Mouse (Mus musculus) liver, embryonic 15.5 days (tissue): ENCODE data around the gene Duox1. TPM values are rescaled to one million over a fixed set of nuclear protein-coding genes. Genes with fewer than 3 reads are reported as not detected.
A peak's percentile ranks its signal among the peaks of the same experiment; 100 is the strongest.
"Not testable (repeated sequence)": the region's sequence is repeated elsewhere in the genome, so short reads cannot be mapped to it uniquely, and the experiment has no call there.

Experiments used
- ATAC-seq: fragments of 200-750 bp; cut with Nextera tagmentation; 2 replicates; pipeline ENCODE4 v1.8.0; 2017; ENCODE audit warnings: moderate number of reproducible peaks, mild to moderate bottlenecking, moderate library complexity; ENCODE audit not compliant: insufficient read depth
- H3K27ac ChIP-seq: fragments of 300-500 bp; sonication (generic); replicated peaks from 2 replicates; pipeline ENCODE4 v1.5.1; 2015; ENCODE audit warnings: mild to moderate bottlenecking, inconsistent platforms
- H3K27me3 ChIP-seq: fragments of 300-500 bp; sonication (generic); 2 replicates; pipeline ENCODE4 v1.6.1; 2015; ENCODE audit warnings: mild to moderate bottlenecking, inconsistent platforms
- H3K36me3 ChIP-seq: fragments of 300-500 bp; sonication (generic); replicated peaks from 2 replicates; pipeline ENCODE4 v1.6.1; 2015; ENCODE audit warnings: moderate library complexity, mild to moderate bottlenecking, inconsistent platforms
- H3K4me1 ChIP-seq: fragments of 300-500 bp; sonication (generic); replicated peaks from 2 replicates; pipeline ENCODE4 v1.6.1; 2015; ENCODE audit warnings: inconsistent platforms
- H3K4me2 ChIP-seq: fragments of 300-500 bp; sonication (generic); 2 replicates; pipeline ENCODE4 v1.6.1; 2015; ENCODE audit warnings: moderate library complexity, mild to moderate bottlenecking, inconsistent platforms
- H3K4me3 ChIP-seq: fragments of 300-500 bp; sonication (generic); replicated peaks from 2 replicates; pipeline ENCODE4 v1.5.1; 2015; ENCODE audit warnings: mild to moderate bottlenecking, inconsistent platforms
- H3K9ac ChIP-seq: fragments of 300-500 bp; sonication (generic); 2 replicates; pipeline ENCODE4 v1.6.1; 2015; ENCODE audit warnings: moderate library complexity, mild to moderate bottlenecking, inconsistent platforms
- H3K9me3 ChIP-seq: fragments of 300-500 bp; sonication (generic); replicated peaks from 2 replicates; pipeline ENCODE4 v1.6.1; 2016; ENCODE audit warnings: inconsistent platforms
- WGBS: fragments of 180-500 bp; shearing (Covaris S2); methylation state at CpG from one replicate; pipeline ENCODE4 v1.1.7; 2015; ENCODE audit warnings: mixed read lengths; ENCODE audit not compliant: insufficient replicate concordance; 5-methylcytosine and 5-hydroxymethylcytosine counted together
- polyA plus RNA-seq: library from polyadenylated mRNA; unstranded; fragments of >200 nt; fragmentation: Nextera tagmentation; extraction: Ambion mirVana; gene quantifications from 2 replicates; pipeline ENCODE4 v1.2.1, GENCODE M21; 2015

The Duox1 gene
- polyA plus RNA-seq, 1 experiment from 2014 or later = not detected

GRCm38 (mm10) chr2:122313536-122313935 lies 1.9 kb upstream of the Duox1 start, which contains the start of gene Duoxa1:
Gene Duoxa1 (minus strand): TSS chr2:122313730.
- Histone ChIP-seq H3K4me1 (no peaks in the 10 kb centered on the region), H3K4me3 (no peak within 1 kb of the TSS), H3K27me3 (peaks cover 88% of the 10 kb centered on the region), H3K9me3 (no peaks in the 10 kb centered on the region), H3K9ac (no peak within 1 kb of the TSS), H3K4me2 (peak within 1 kb of the TSS; percentile 41), H3K27ac (no peak within 1 kb of the TSS), H3K36me3 (no peaks in the 10 kb centered on the region)
- ATAC-seq = no peak
- 5% methylated on average over 24 of the region's 24 CpGs for WGBS

GRCm38 (mm10) chr2:122317384-122317783 lies 1.9 kb downstream of the Duox1 start:
- WGBS = 50% methylated on average over 4 of the region's 4 CpGs
- Histone ChIP-seq H3K36me3 (no peaks in the 10 kb centered on the region), H3K4me3 (no peak overlapping the region), H3K9ac (no peak overlapping the region), H3K27me3 (peaks cover 51% of the 10 kb centered on the region), H3K27ac (no peak overlapping the region), H3K4me2 (no peak overlapping the region), H3K9me3 (no peaks in the 10 kb centered on the region), H3K4me1 (no peaks in the 10 kb centered on the region)
- no peak for ATAC-seq

- WGBS = 37% methylated on average over 3 of the region's 3 CpGs
- no peak for ATAC-seq
Observed at GRCm38 (mm10) chr2:122323960-122324359, 8.5 kb downstream of the Duox1 start.

GRCm38 (mm10) chr2:122324586-122324985 lies 9.1 kb downstream of the Duox1 start:
- Histone ChIP-seq H3K9me3 (no peaks in the 10 kb centered on the region), H3K4me2 (no peak overlapping the region), H3K4me3 (no peak overlapping the region), H3K27ac (no peak overlapping the region), H3K36me3 (no peaks in the 10 kb centered on the region), H3K9ac (no peak overlapping the region), H3K27me3 (no peaks in the 10 kb centered on the region), H3K4me1 (no peaks in the 10 kb centered on the region)
- no peak for ATAC-seq
- WGBS = 57% methylated on average over 3 of the region's 3 CpGs

More at GRCm38 (mm10) chr2:122323960-122324359, 8.5 kb downstream of the Duox1 start:
- no peaks in the 10 kb centered on the region for H3K9me3 ChIP-seq
- no peaks in the 10 kb centered on the region for H3K36me3 ChIP-seq
- H3K27me3 ChIP-seq = no peaks in the 10 kb centered on the region
- no peak overlapping the region for H3K9ac ChIP-seq
- H3K4me2 ChIP-seq = no peak overlapping the region
- H3K4me1 ChIP-seq = no peaks in the 10 kb centered on the region
- H3K4me3 ChIP-seq = no peak overlapping the region
- H3K27ac ChIP-seq = no peak overlapping the region

GRCm38 (mm10) chr2:122325361-122325760 lies 9.9 kb downstream of the Duox1 start:
- Histone ChIP-seq H3K4me3 (no peak overlapping the region), H3K27me3 (no peaks in the 10 kb centered on the region), H3K4me1 (no peaks in the 10 kb centered on the region), H3K4me2 (no peak overlapping the region), H3K36me3 (no peaks in the 10 kb centered on the region), H3K9me3 (no peaks in the 10 kb centered on the region), H3K27ac (no peak overlapping the region), H3K9ac (no peak overlapping the region)
- ATAC-seq = no peak
- 46% methylated on average over 2 of the region's 2 CpGs for WGBS

- ATAC-seq = no peak
- Histone ChIP-seq H3K36me3 (no peaks in the 10 kb centered on the region), H3K9ac (no peak overlapping the region), H3K27me3 (no peaks in the 10 kb centered on the region), H3K4me3 (no peak overlapping the region), H3K9me3 (no peaks in the 10 kb centered on the region), H3K4me2 (no peak overlapping the region), H3K4me1 (no peaks in the 10 kb centered on the region), H3K27ac (no peak overlapping the region)
- WGBS = 50% methylated on average over 3 of the region's 3 CpGs
Observed at GRCm38 (mm10) chr2:122327986-122328385, 12.5 kb downstream of the Duox1 start.

GRCm38 (mm10) chr2:122330317-122330716 lies 14.8 kb downstream of the Duox1 start:
- not testable (repeated sequence) for H3K27me3 ChIP-seq, H3K4me2 ChIP-seq, H3K4me1 ChIP-seq, H3K9ac ChIP-seq, H3K9me3 ChIP-seq, H3K36me3 ChIP-seq, ATAC-seq, H3K27ac ChIP-seq, H3K4me3 ChIP-seq
- 59% methylated on average over 6 of the region's 6 CpGs for WGBS

GRCm38 (mm10) chr2:122332222-122332621 lies 16.8 kb downstream of the Duox1 start:
- Histone ChIP-seq H3K4me2 (no peak overlapping the region), H3K36me3 (no peaks in the 10 kb centered on the region), H3K4me1 (no peaks in the 10 kb centered on the region), H3K9ac (no peak overlapping the region), H3K27me3 (peaks cover 14% of the 10 kb centered on the region; the same call in 1 of the 2 replicates), H3K9me3 (no peaks in the 10 kb centered on the region), H3K4me3 (no peak overlapping the region), H3K27ac (no peak overlapping the region)
- WGBS = 58% methylated on average over 3 of the region's 3 CpGs
- ATAC-seq = no peak

- Histone ChIP-seq H3K27ac (no peak overlapping the region), H3K27me3 (peaks cover 29% of the 10 kb centered on the region; the same call in 1 of the 2 replicates), H3K4me3 (no peak overlapping the region), H3K9me3 (no peaks in the 10 kb centered on the region), H3K36me3 (no peaks in the 10 kb centered on the region), H3K4me2 (no peak overlapping the region), H3K4me1 (no peaks in the 10 kb centered on the region), H3K9ac (no peak overlapping the region)
- WGBS = 26% methylated on average over 3 of the region's 3 CpGs
- ATAC-seq = no peak
Observed at GRCm38 (mm10) chr2:122334170-122334569, 18.7 kb downstream of the Duox1 start.

GRCm38 (mm10) chr2:122337291-122337690 lies 21.8 kb downstream of the Duox1 start:
- Histone ChIP-seq H3K4me2 (no peak overlapping the region), H3K4me1 (no peaks in the 10 kb centered on the region), H3K9me3 (no peaks in the 10 kb centered on the region), H3K9ac (no peak overlapping the region), H3K27me3 (peaks cover 41% of the 10 kb centered on the region; the same call in 1 of the 2 replicates), H3K4me3 (no peak overlapping the region), H3K36me3 (no peaks in the 10 kb centered on the region), H3K27ac (no peak overlapping the region)
- ATAC-seq = no peak
- WGBS = 54% methylated on average over 21 of the region's 21 CpGs

- Histone ChIP-seq H3K36me3 (no peaks in the 10 kb centered on the region), H3K27me3 (peaks cover 20% of the 10 kb centered on the region; the same call in 1 of the 2 replicates), H3K9ac (no peak overlapping the region), H3K4me2 (no peak overlapping the region), H3K27ac (no peak overlapping the region), H3K4me3 (no peak overlapping the region), H3K9me3 (no peaks in the 10 kb centered on the region), H3K4me1 (peaks cover 25% of the 10 kb centered on the region)
- ATAC-seq = no peak
- 69% methylated on average over 6 of the region's 6 CpGs for WGBS
Observed at GRCm38 (mm10) chr2:122345106-122345893, 29.8 kb downstream of the Duox1 start.
